Mouse (Mus musculus): ENCODE results near the gene Rbm14. TPM values are rescaled to one million over a fixed set of nuclear protein-coding genes. Genes with fewer than 3 reads are reported as not detected.
A peak's percentile ranks its signal among the peaks of the same experiment; 100 is the strongest.
"Not testable (repeated sequence)": the region's sequence is repeated elsewhere in the genome, so short reads cannot be mapped to it uniquely, and the experiment has no call there.

The Rbm14 gene
- polyA plus RNA-seq, 1 experiment from 2014 or later: 111 TPM

DNA sequence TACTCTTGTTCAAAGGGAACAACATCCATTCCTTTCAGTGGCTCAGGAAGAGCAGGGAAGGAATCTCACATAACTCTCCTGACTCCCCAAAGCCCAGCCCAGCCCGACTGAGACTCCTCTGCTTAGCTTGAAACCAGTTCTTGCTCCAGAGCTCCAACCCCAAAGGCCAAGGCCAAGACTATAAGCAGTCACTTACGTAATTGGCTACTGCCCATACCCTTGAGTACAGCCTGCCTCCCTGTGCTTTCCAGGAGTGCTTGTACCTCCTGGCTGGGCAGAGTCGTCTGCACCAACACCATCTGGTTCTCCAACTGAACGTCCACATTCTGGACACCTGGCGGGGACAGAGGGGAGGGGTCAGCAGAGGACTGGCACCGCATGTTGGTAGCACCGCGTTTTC lies 22.5 kb upstream of the Rbm14 start:
- H3K9me3 ChIP-seq (replicated peaks; ENCODE audit: control insufficient read depth, low read length): no peaks in the 10 kb centered on the region
- no peak overlapping the region for H3K4me2 ChIP-seq (ENCODE audit: low read depth, low read length)
- H3K4me3 ChIP-seq (ENCODE audit: low read depth, low read length): no peak overlapping the region
- H3K27ac ChIP-seq (replicated peaks; ENCODE audit: low read depth, low read length): no peak overlapping the region
- H3K9ac ChIP-seq (replicated peaks; ENCODE audit: low read length): no peak overlapping the region
- WGBS: 79% methylated on average over 8 of the region's 8 CpGs
- ATAC-seq (replicated peaks; ENCODE audit: insufficient number of reproducible peaks, low FRiP score, low TSS enrichment, low read depth) (no peak), DNase-seq (ENCODE audit: low spot score) (no peak)
- no peaks in the 10 kb centered on the region for H3K36me3 ChIP-seq (replicated peaks; ENCODE audit: control insufficient read depth, insufficient read depth, low read depth, low read length)
- no peaks in the 10 kb centered on the region for H3K27me3 ChIP-seq (ENCODE audit: control insufficient read depth, insufficient read depth, low read length)
- no peaks in the 10 kb centered on the region for H3K4me1 ChIP-seq (ENCODE audit: control insufficient read depth, insufficient read depth, low read length)

GRCm38 (mm10) chr19:4829156-4829555 lies 17.7 kb upstream of the Rbm14 start:
- H3K27ac ChIP-seq (replicated peaks; ENCODE audit: low read depth, low read length): no peak overlapping the region
- H3K36me3 ChIP-seq (replicated peaks; ENCODE audit: control insufficient read depth, insufficient read depth, low read depth, low read length): no peaks in the 10 kb centered on the region
- no peak overlapping the region for H3K4me2 ChIP-seq (ENCODE audit: low read depth, low read length)
- no peak for DNase-seq (ENCODE audit: low spot score)
- no peak overlapping the region for H3K9ac ChIP-seq (replicated peaks; ENCODE audit: low read length)
- H3K4me1 ChIP-seq (ENCODE audit: control insufficient read depth, insufficient read depth, low read length): no peaks in the 10 kb centered on the region
- no peak overlapping the region for H3K4me3 ChIP-seq (ENCODE audit: low read depth, low read length)
- 70% methylated on average over 7 of the region's 7 CpGs for WGBS
- H3K27me3 ChIP-seq (ENCODE audit: control insufficient read depth, insufficient read depth, low read length): no peaks in the 10 kb centered on the region
- ATAC-seq (replicated peaks; ENCODE audit: insufficient number of reproducible peaks, low FRiP score, low TSS enrichment, low read depth): no peak
- no peaks in the 10 kb centered on the region for H3K9me3 ChIP-seq (replicated peaks; ENCODE audit: control insufficient read depth, low read length)

- H3K27me3 ChIP-seq (ENCODE audit: control insufficient read depth, insufficient read depth, low read length): no peaks in the 10 kb centered on the region
- no peak overlapping the region for H3K4me2 ChIP-seq (ENCODE audit: low read depth, low read length)
- H3K4me3 ChIP-seq (ENCODE audit: low read depth, low read length): no peak overlapping the region
- H3K27ac ChIP-seq (replicated peaks; ENCODE audit: low read depth, low read length): no peak overlapping the region
- H3K36me3 ChIP-seq (replicated peaks; ENCODE audit: control insufficient read depth, insufficient read depth, low read depth, low read length): no peaks in the 10 kb centered on the region
- H3K4me1 ChIP-seq (ENCODE audit: control insufficient read depth, insufficient read depth, low read length): no peaks in the 10 kb centered on the region
- 53% methylated on average over 16 of the region's 16 CpGs for WGBS
- DNase-seq (ENCODE audit: low spot score): peak; percentile 8
- H3K9me3 ChIP-seq (replicated peaks; ENCODE audit: control insufficient read depth, low read length): no peaks in the 10 kb centered on the region
- no peak for ATAC-seq (replicated peaks; ENCODE audit: insufficient number of reproducible peaks, low FRiP score, low TSS enrichment, low read depth)
- no peak overlapping the region for H3K9ac ChIP-seq (replicated peaks; ENCODE audit: low read length)
These were observed 17.1 kb upstream of the Rbm14 start for GRCm38 (mm10) chr19:4828444-4829114.

GRCm38 (mm10) chr19:4820678-4821303 lies 9.4 kb upstream of the Rbm14 start:
- 90% methylated on average over 5 of the region's 5 CpGs for WGBS

DNA sequence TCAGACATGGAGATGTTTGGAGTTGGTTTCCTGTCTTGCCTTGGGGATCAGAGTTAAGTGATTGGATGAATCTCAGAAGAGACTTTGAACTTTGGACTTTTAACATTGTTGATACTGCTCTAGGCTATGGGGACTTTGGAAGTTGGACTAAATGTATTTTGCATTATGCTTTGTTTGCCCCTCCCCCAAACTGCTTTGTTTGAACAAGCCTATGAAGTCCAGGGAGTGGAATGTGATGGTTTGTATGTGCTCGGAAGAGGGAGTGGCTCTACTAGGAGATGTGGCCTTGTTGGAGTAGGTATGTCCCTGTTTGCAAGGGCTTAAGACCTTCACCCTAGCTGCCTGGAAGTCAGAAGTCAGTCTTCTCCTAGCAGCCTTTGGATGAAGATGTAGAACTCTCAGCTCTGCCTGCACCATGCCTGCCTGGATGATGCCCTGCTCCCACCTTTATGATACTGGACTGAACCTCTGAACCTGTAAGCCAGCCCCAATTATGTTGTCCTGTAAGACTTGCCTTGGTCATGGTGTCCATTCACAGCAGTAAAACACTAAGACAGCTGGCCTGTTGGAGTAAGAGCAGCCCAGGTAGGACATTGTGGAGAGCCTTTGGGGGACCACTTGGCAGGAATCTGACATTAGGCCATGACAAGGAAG lies 5.9 kb upstream of the Rbm14 start:
- no peak overlapping the region for H3K9ac ChIP-seq (replicated peaks; ENCODE audit: low read length)
- no peaks in the 10 kb centered on the region for H3K9me3 ChIP-seq (replicated peaks; ENCODE audit: control insufficient read depth, low read length)
- H3K4me1 ChIP-seq (ENCODE audit: control insufficient read depth, insufficient read depth, low read length): no peaks in the 10 kb centered on the region
- no peak overlapping the region for H3K4me2 ChIP-seq (ENCODE audit: low read depth, low read length)
- H3K27me3 ChIP-seq (ENCODE audit: control insufficient read depth, insufficient read depth, low read length): no peaks in the 10 kb centered on the region
- no peak overlapping the region for H3K27ac ChIP-seq (replicated peaks; ENCODE audit: low read depth, low read length)
- H3K4me3 ChIP-seq (ENCODE audit: low read depth, low read length): no peak overlapping the region
- no peak for ATAC-seq (replicated peaks; ENCODE audit: insufficient number of reproducible peaks, low FRiP score, low TSS enrichment, low read depth)
- DNase-seq (ENCODE audit: low spot score): peak; percentile 8
- 67% methylated on average over 1 of the region's 1 CpGs for whole genome bisulfite sequencing
- H3K36me3 ChIP-seq (replicated peaks; ENCODE audit: control insufficient read depth, insufficient read depth, low read depth, low read length): no peaks in the 10 kb centered on the region

More at GRCm38 (mm10) chr19:4820678-4821303, 9.4 kb upstream of the Rbm14 start:
- H3K4me3 ChIP-seq (ENCODE audit: low read depth, low read length): no peak overlapping the region
- H3K4me2 ChIP-seq (ENCODE audit: low read depth, low read length): no peak overlapping the region
- no peak overlapping the region for H3K27ac ChIP-seq (replicated peaks; ENCODE audit: low read depth, low read length)
- H3K27me3 ChIP-seq (ENCODE audit: control insufficient read depth, insufficient read depth, low read length): no peaks in the 10 kb centered on the region
- no peaks in the 10 kb centered on the region for H3K4me1 ChIP-seq (ENCODE audit: control insufficient read depth, insufficient read depth, low read length)
- H3K36me3 ChIP-seq (replicated peaks; ENCODE audit: control insufficient read depth, insufficient read depth, low read depth, low read length): no peaks in the 10 kb centered on the region
- DNase-seq (ENCODE audit: low spot score) (no peak), ATAC-seq (replicated peaks; ENCODE audit: insufficient number of reproducible peaks, low FRiP score, low TSS enrichment, low read depth) (no peak)
- no peak overlapping the region for H3K9ac ChIP-seq (replicated peaks; ENCODE audit: low read length)
- no peaks in the 10 kb centered on the region for H3K9me3 ChIP-seq (replicated peaks; ENCODE audit: control insufficient read depth, low read length)

DNA sequence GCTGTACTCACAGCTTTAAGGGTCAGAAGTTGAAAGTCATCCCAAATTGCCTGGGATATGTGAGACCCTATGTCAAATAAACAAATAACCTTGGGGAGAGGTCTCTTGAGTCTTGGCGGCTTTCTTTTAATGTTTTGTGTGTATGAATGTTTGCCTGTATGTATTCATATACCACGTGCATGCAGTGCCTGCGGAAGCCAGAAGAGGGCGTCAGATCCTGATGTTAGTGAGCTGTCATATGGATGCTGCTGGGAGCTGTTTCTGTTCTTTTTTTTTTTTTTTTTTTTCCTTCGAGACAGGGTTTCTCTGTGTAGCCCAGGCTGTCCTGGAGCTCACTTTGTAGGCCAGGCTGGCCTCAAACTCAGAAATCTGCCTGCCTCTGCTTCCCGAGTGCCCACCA lies 1.6 kb upstream of the Rbm14 start:
- H3K9me3 ChIP-seq (replicated peaks; ENCODE audit: control insufficient read depth, low read length): no peaks in the 10 kb centered on the region
- H3K9ac ChIP-seq (replicated peaks; ENCODE audit: low read length): no peak overlapping the region
- no peaks in the 10 kb centered on the region for H3K4me1 ChIP-seq (ENCODE audit: control insufficient read depth, insufficient read depth, low read length)
- H3K27me3 ChIP-seq (ENCODE audit: control insufficient read depth, insufficient read depth, low read length): no peaks in the 10 kb centered on the region
- H3K4me2 ChIP-seq (ENCODE audit: low read depth, low read length): no peak overlapping the region
- no peak overlapping the region for H3K4me3 ChIP-seq (ENCODE audit: low read depth, low read length)
- WGBS: 80% methylated on average over 5 of the region's 6 CpGs
- DNase-seq (ENCODE audit: low spot score) (peak; percentile 35), ATAC-seq (replicated peaks; ENCODE audit: insufficient number of reproducible peaks, low FRiP score, low TSS enrichment, low read depth) (no peak)
- no peaks in the 10 kb centered on the region for H3K36me3 ChIP-seq (replicated peaks; ENCODE audit: control insufficient read depth, insufficient read depth, low read depth, low read length)
- no peak overlapping the region for H3K27ac ChIP-seq (replicated peaks; ENCODE audit: low read depth, low read length)

GRCm38 (mm10) chr19:4812334-4812949 lies 1.0 kb upstream of the Rbm14 start:
- peak overlapping the region; percentile 49 for H3K4me2 ChIP-seq (ENCODE audit: low read depth, low read length)
- not testable (repeated sequence) for H3K27ac ChIP-seq (replicated peaks; ENCODE audit: low read depth, low read length)

DNA sequence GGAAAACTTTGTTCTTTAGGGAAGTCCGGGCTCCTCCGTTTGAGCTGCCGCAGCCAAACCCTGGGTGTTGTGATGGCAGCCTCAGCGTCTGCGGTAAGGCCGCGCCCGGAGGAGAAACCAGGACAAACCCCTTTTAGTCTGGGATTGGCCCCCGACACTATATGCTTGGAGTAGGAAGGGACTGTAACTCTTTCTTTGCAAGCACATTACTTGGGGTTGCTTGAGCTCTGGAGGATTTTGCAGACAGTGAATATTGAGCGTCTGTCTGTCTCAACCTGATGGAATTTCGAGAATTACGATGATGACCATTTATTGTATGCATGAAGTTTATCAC lies 442 bp upstream of the Rbm14 start:
- peak overlapping the region; percentile 68 for H3K27ac ChIP-seq (replicated peaks; ENCODE audit: low read depth, low read length)
- no peaks in the 10 kb centered on the region for H3K9me3 ChIP-seq (replicated peaks; ENCODE audit: control insufficient read depth, low read length)
- peak overlapping the region; percentile 92 for H3K9ac ChIP-seq (replicated peaks; ENCODE audit: low read length)
- H3K4me2 ChIP-seq (ENCODE audit: low read depth, low read length): peak overlapping the region; percentile 49
- ATAC-seq (replicated peaks; ENCODE audit: insufficient number of reproducible peaks, low FRiP score, low TSS enrichment, low read depth) (peak; percentile 49), DNase-seq (ENCODE audit: low spot score) (no peak)
- H3K27me3 ChIP-seq (ENCODE audit: control insufficient read depth, insufficient read depth, low read length): no peaks in the 10 kb centered on the region
- no peaks in the 10 kb centered on the region for H3K4me1 ChIP-seq (ENCODE audit: control insufficient read depth, insufficient read depth, low read length)
- no peaks in the 10 kb centered on the region for H3K36me3 ChIP-seq (replicated peaks; ENCODE audit: control insufficient read depth, insufficient read depth, low read depth, low read length)
- H3K4me3 ChIP-seq (ENCODE audit: low read depth, low read length): peak overlapping the region; percentile 76
- 7% methylated on average over 12 of the region's 12 CpGs for WGBS

More at GRCm38 (mm10) chr19:4812334-4812949, 1.0 kb upstream of the Rbm14 start:
- peak overlapping the region; percentile 92 for H3K9ac ChIP-seq (replicated peaks; ENCODE audit: low read length)
- not testable (repeated sequence) for DNase-seq (ENCODE audit: low spot score); H3K9me3 ChIP-seq (replicated peaks; ENCODE audit: control insufficient read depth, low read length); H3K4me1 ChIP-seq (ENCODE audit: control insufficient read depth, insufficient read depth, low read length); H3K27me3 ChIP-seq (ENCODE audit: control insufficient read depth, insufficient read depth, low read length); H3K36me3 ChIP-seq (replicated peaks; ENCODE audit: control insufficient read depth, insufficient read depth, low read depth, low read length); ATAC-seq (replicated peaks; ENCODE audit: insufficient number of reproducible peaks, low FRiP score, low TSS enrichment, low read depth)
- 79% methylated on average over 8 of the region's 8 CpGs for WGBS
- peak overlapping the region; percentile 76 for H3K4me3 ChIP-seq (ENCODE audit: low read depth, low read length)

Measured in embryonic facial prominence, embryonic 11.5 days (tissue).